Mouse (Mus musculus): ENCODE data around the gene Ctnnal1.

The Ctnnal1 gene

DNA sequence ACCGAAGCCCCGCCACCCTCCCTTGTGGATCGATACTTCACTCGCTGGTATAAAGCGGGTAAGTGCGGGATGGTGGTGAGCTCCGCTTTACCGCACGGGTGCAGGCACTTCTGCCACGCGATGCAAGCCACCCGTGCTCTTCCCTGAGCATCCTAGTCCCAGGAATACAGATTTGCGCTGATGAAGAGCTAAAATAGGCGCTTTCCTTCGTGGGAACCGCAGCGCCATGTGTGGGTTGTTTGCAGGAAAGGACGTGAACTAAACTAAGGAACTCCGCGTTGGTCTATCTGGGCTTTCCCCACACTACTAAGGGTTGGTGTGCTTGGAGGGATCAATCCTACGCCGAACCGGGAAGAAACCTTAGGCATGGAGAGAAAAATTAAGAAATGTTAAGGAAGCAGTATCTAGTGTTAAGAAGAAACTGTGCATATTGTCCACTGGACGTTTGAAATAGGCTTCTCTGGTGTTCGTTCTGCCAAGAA, 62.3 kb downstream of the Ctnnal1 start:
- DNase-seq (ENCODE audit: low spot score in 2 of 2) = no peak

DNA sequence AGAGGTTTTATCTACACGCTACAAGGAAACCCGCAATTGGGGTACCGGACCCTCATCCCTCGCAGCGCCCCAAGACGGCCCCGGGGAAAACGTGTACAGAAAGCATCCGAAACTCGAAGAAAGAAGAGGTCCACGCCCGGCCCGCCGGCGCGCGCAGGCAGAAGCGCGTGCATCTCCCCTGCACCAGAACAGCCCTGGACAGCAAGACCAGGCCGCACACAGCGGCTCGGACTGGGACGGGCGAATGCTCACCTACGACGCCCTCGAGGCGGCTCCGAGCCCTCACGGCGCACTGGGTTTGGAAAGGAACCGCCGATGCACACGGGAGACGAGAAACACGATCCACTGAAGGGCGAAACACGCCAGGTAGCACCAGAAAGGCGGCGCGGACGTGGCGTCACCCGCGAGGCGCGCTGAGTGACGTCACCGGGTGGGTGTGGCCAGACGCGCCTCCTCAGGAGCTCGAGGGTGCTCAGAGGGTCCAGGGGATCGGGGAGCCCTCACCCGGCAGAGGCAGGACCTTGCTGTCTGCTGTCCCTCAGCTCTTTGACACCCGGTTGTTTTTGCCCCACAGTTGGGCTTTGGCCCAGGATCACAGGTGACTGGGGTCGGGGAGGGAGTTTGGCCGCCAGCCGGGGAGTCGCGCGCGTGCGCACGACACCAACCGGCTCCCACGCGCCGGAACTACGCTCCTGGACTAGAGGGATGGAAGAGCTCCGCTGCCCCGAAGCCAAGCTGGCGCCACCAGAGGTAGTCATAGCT, 62.9 kb downstream of the Ctnnal1 start, which contains the start of the genes Elp1 and Fam206a:
TSS of gene Elp1 (minus strand) at position 425 of the 762 bp plus-strand sequence.
TSS of gene Fam206a (plus strand) at position 439 of the 762 bp plus-strand sequence.
- DNase-seq (ENCODE audit: low spot score in 2 of 2) = peak; percentile 90 to 96

DNA sequence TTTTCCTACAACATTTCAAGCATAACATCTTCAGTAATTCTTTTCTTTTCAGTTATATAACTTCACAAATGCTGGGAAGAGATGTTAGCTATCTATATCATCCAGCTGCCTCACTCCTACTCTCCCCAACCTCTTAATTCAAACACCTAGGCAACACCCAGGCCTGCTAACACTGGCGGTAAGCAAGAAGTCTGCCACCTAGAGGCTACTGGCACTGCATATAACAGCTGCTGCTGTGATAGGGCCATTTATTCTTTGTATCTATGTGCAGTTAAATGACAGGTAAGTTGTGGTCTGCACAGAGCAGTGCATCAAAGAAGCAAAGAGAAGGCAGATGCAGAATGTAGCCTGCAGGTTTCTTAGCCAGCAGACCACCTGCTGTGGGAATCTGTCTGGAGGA, 73.6 kb downstream of the Ctnnal1 start:
- no peak for DNase-seq (ENCODE audit: low spot score in 2 of 2)

DNA sequence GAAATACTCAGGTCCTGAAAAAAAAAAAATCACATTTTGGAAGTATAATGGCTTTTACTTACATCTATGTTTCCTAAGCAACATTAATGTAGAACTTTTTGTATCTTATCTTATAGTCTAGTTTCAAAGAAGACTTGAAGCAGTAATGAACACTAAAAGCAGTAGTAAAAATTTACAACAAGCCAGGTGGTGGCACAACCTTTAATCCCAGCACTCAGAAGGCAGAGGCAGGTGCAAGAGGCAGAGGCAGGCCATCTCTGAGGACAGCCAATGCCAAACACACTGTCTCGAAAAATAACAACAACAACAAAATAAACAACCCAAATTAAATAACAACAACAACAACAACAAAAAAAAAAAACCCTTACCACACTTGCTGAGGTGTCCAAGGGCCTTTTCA, 93.9 kb downstream of the Ctnnal1 start:
- no peak for DNase-seq (ENCODE audit: low spot score in 2 of 2)

DNA sequence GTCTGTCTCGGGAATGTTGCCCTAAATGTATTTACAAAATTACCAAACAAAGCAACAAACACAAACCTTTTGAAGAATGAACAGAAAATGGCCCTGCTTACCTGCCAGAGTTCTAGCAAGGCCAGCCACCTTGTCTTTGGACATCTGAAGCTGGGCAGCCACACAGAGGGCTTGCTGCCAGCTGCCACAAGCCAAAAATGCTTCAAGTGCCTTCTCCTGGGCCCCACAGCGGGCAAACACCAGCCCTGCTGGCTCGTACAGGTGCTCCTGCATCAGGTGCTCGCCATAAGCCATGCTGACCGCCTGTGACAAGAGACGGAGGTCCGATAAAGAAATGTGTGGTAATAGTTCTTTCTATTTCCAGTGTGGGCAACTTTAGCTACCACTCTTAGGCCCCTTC, 96.1 kb downstream of the Ctnnal1 start:
- no peak for DNase-seq (ENCODE audit: low spot score in 2 of 2)

DNA sequence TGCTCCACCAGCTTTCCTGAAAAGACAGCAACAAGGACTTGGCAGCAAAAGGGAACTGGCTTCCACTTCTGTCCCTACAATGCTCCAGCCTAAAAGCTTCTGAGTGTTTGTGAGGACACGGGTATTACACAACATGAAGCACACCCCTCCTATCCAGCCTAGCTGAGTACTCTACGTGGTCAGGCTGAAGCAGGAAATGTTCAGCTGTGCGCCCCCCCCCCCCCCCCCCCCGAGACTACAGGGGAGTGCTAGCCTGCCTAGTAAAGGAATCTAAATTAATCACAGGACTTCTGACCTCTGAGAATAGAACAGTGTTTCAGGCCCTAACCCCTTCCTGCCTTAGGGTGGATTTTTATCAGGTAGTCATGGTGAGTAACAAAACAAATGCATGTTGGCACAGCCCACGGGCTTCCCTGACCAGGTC, 97.1 kb downstream of the Ctnnal1 start:
- no peak for DNase-seq (ENCODE audit: low spot score in 2 of 2)
